Mouse (Mus musculus) layer of hippocampus, adult 18-20 months (tissue): ENCODE results near the gene Tfpt. TPM values are rescaled to one million over a fixed set of nuclear protein-coding genes. Genes with fewer than 3 reads are reported as not detected.
"Not testable (repeated sequence)": the region's sequence is repeated elsewhere in the genome, so short reads cannot be mapped to it uniquely, and the experiment has no call there.

Experiments
- DNase-seq, 2 experiments: peaks; one replicate each; pipeline ENCODE4 v3.0.0; 2022; ENCODE audit warnings: low spot score in 2 of 2
- microRNA-seq, 2 experiments: library from miRNA; unstranded; fragments of <30 nt; microRNA quantifications; one replicate each; pipeline ENCODE4 v1.2.0; 2021
- total RNA-seq, 2 experiments: library from RNA; stranded (reverse); gene quantifications; 2 replicates each; pipeline ENCODE4 v1.2.3; 2021

Gene Tfpt
- total RNA-seq, 2 experiments from 2014 or later, result 39.2 to 44.2 TPM

GRCm38 (mm10) chr7:3578196-3578595 lies 51.5 kb downstream of the Tfpt start:
- DNase-seq, result no peak

- no peak for DNase-seq
Observed at GRCm38 (mm10) chr7:3576354-3577124, 53.2 kb downstream of the Tfpt start.

DNA sequence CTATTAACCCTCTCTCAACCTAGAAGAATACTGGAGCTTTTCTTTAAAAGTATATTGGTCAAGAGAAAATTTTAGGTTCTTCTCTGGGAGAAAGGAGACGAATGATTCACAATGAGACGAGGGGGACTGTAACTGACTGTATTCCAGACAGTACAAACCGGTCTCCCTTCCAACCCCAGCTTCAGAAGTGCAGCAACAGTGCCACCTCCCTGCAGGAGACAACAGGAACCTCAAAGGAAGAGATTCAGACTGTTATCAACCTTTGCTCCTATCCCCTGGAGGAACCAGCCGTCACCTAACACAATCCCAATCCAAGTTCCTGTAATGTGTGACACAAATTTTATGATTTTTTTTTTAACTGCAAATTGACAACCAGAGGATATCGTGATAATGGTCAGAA lies 55.5 kb downstream of the Tfpt start:
- peak; percentile 28 to 70 for DNase-seq

DNA sequence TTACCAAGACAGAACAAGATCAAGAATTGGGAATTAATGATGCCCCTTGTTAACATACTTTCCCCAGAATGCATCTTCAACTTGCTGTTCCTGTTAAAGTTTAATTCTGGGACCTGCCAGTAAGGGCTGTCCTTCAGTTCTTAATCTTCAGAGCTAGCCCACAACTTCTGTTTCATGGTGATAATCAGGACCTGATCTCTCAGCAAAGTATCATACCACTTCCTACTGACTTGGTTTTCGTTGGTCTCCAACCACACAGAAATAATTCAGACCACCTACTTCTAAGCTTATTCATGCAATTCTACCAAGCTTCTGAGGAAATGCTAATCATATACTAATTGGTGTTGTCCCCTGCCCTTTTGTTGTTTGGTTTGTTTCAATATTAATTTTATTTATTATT lies 57.9 kb downstream of the Tfpt start:
- no peak for DNase-seq

DNA sequence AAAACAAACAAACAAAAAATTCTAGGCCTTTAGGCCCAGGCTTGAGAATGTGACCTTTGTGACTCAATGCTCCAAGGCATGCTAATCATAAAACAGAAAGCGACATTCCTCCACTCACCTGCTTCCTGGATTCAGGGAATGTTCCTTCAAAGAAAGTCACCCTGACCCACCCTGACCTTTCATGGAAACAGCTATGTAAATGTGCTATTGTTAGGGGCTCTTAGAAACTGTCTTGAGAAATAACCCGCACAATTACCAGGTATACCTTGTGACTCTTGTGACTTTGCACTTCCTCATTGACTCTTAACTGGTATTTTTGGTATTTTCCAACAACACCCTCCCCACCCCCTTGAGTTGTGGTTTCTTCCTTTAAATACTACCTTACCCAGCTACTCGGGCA lies 59.1 kb downstream of the Tfpt start:
- DNase-seq, result not testable (repeated sequence)

Small RNA genes within 50 kb of the gene (microRNA-seq; reads per million reads assigned to microRNA genes)
- gene Gm25100 (0 reads per million in 2 experiments), gene Mir3572 (3.0 to 5.9 reads per million in 2 experiments)

Other genes starting within 250 kb of the Tfpt start
- 100 to 1,000 TPM; 368 to 411 TPM for gene Cacng8, start 239.2 kb downstream of the Tfpt start, total RNA-seq
- gene Cacng6, start 205.7 kb downstream of the Tfpt start, total RNA-seq, result 1 to 10 TPM; 1.3 to 1.5 TPM
- not detected for gene Tarm1, start 127.3 kb downstream of the Tfpt start, total RNA-seq
- 1 to 10 TPM; 1.0 to 1.1 TPM for gene Oscar, start 13.8 kb downstream of the Tfpt start, total RNA-seq
- gene Ndufa3, start 12.6 kb downstream of the Tfpt start, total RNA-seq, result 100 to 1,000 TPM; 549 to 603 TPM
- 10 to 100 TPM; 49.7 to 55.4 TPM for gene Prpf31, start 56 bp upstream of the Tfpt start, total RNA-seq
- gene Cnot3, start 15.3 kb upstream of the Tfpt start, total RNA-seq, result 10 to 100 TPM; 59.1 to 60.6 TPM
- 1 to 10 TPM; 5.8 to 6.6 TPM for gene Leng1, start 35.9 kb upstream of the Tfpt start, total RNA-seq
- gene Tmc4, start 47.6 kb upstream of the Tfpt start, total RNA-seq, result 1 to 10 TPM; 5.6 to 6.2 TPM
- gene Tsen34, start 62.9 kb upstream of the Tfpt start, total RNA-seq, result 10 to 100 TPM; 79.6 to 89.9 TPM
- gene Mboat7, start 63.6 kb upstream of the Tfpt start, total RNA-seq, result 100 to 1,000 TPM; 167 to 184 TPM
- 100 to 1,000 TPM; 390 to 414 TPM for gene Rps9, start 74.1 kb upstream of the Tfpt start, total RNA-seq
- under 1 TPM in 1 of 2 experiments, not detected in 1; 0.15 TPM for gene Pirb, start 90.5 kb upstream of the Tfpt start, total RNA-seq
- gene Gm15448, start 195.8 kb upstream of the Tfpt start, total RNA-seq, result not detected
- gene Pira2, start 215.1 kb upstream of the Tfpt start, total RNA-seq, result not detected